Mouse (Mus musculus) left cerebral cortex, adult 9 months (tissue): ENCODE measurements around the gene Emc6.

ENCODE experiments used
- DNase-seq, 2 experiments: peaks; one replicate each; pipeline ENCODE4 v3.0.0; 2022; ENCODE audit warnings: low spot score in 2 of 2

Emc6 gene

GRCm38 (mm10) chr11:73126495-73126894 is 50.3 kb downstream of the Emc6 start:
- no peak for DNase-seq
